Mouse (Mus musculus) liver, embryonic 14.5 days (tissue): ENCODE measurements around the gene H2-Eb2.

Experiments
- CTCF ChIP-seq: IDR thresholded peaks from 2 replicates; pipeline ENCODE4 v1.5.1; 2016; ENCODE audit warnings: antibody characterized with exemption, low read depth, control low read depth
- EP300 ChIP-seq: IDR thresholded peaks from 2 replicates; pipeline ENCODE4 v1.6.1; 2016; ENCODE audit warnings: antibody characterized with exemption, low read depth

DNA sequence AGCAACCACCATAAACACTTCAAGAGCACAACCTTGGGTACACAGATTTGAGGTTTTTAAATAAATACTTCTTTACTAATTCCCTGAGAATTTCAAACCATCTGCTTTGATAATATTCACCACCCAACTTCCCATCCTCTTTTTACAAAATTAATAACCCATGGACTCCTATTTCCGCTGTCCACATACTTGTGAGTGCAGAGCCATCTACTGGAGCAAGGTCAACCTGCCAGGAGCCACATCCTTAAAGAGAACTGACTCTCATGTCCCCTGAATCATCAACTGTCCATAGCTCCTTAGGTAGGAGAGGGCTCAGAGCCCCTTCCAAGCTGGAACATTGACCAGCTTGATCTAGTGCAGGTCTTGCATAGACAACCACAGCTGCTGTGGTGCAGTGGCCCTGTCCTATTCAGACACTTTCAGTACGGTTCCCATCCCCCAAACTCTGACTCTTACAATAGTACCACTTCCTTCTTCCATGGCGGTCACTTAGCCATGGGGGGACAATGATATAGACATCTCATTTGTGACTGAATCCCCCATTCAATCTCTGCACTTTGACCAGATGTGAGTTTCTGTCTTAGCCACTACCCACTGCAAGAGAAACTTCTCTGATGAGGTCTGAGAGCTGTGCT lies 38.3 kb downstream of the H2-Eb2 start:
- TF ChIP-seq CTCF (no peak), EP300 (no peak)
